7 mouse cellular contexts compared by ENCODE assay signal in the genomic region with DNA sequence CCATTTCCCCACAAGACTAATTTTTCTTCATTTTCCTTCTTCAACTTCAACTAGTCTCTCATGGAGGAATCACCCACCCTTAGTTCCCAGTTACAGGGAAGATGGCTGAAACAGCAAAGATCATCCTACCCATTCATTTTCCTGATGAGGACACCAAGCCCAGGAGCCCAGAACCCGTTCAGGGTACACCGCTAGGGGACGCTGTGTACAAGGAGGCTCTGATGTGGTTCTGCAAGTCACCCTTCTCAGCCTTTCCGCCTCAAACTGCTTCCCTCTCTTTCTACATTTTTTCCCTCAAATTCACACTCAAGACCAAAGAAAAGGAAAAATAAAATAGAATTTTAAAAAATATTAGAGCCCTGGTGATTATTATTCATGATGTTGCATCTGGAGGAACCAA. TPM values are rescaled to one million over a fixed set of nuclear protein-coding genes. Genes with fewer than 3 reads are reported as not detected.
A peak's percentile ranks its signal among the peaks of the same experiment; 100 is the strongest.
DNase-seq lines count a peak whose midpoint lies in the region; ATAC-seq and TF ChIP-seq lines count a peak whose summit lies in the region.

No protein-coding gene starts in this region.

- peak overlapping the region; percentile 74 for H3K27ac ChIP-seq in heart, adult 2 months
- H3K27ac ChIP-seq in midbrain, postnatal 0 days (ENCODE audit: low read depth, low read length): no peak overlapping the region
- H3K27ac ChIP-seq in stomach, embryonic 15.5 days: peak overlapping the region; percentile 94

- H3K9ac ChIP-seq in heart, adult 2 months (ENCODE audit: low read depth, low read length): no peak overlapping the region
- H3K9ac ChIP-seq in midbrain, postnatal 0 days (replicated peaks; ENCODE audit: low read length, poor library complexity, severe bottlenecking): no peak overlapping the region
- H3K9ac ChIP-seq in stomach, embryonic 15.5 days: no peak overlapping the region

- H3K4me2 ChIP-seq in midbrain, postnatal 0 days (ENCODE audit: low read depth, low read length, poor library complexity, severe bottlenecking): no peak overlapping the region
- peak overlapping the region; percentile 92 for H3K4me2 ChIP-seq in stomach, embryonic 15.5 days

- H3K4me1 ChIP-seq in heart, adult 2 months (ENCODE audit: control insufficient read depth, insufficient read depth, low read length): no peaks in the 10 kb centered on the region; the same call in 1 of the 2 replicates
- peaks cover 4% of the 10 kb centered on the region; the same call in 1 of the 2 replicates for H3K4me1 ChIP-seq in midbrain, postnatal 0 days (ENCODE audit: insufficient read depth, low read length)
- H3K4me1 ChIP-seq in stomach, embryonic 15.5 days: peaks cover 14% of the 10 kb centered on the region; the same call in 1 of the 2 replicates

- 0 out of 2 replicates have a peak, but pooled peaks have one; percentile 21 for TF ChIP-seq EP300 in heart, adult 2 months (IDR thresholded peaks at IDR 0.05; ENCODE audit: insufficient read depth, low read depth, low read length)

- peaks cover 4% of the 10 kb centered on the region; the same call in 1 of the 2 replicates for H3K27me3 ChIP-seq in heart, adult 2 months (ENCODE audit: control insufficient read depth, insufficient read depth, low read length)
- no peaks in the 10 kb centered on the region; the same call in 1 of the 2 replicates for H3K27me3 ChIP-seq in midbrain, postnatal 0 days (ENCODE audit: insufficient read depth, low read length)
- no peaks in the 10 kb centered on the region for H3K27me3 ChIP-seq in stomach, embryonic 15.5 days (replicated peaks)

- no peak overlapping the region for H3K4me3 ChIP-seq in heart, adult 2 months
- H3K4me3 ChIP-seq in midbrain, postnatal 0 days (ENCODE audit: low read depth, low read length): peak overlapping the region; percentile 80
- peak overlapping the region; percentile 75 for H3K4me3 ChIP-seq in stomach, embryonic 15.5 days (replicated peaks)

- H3K36me3 ChIP-seq in heart, adult 2 months (ENCODE audit: control insufficient read depth, insufficient read depth, low read length): no peaks in the 10 kb centered on the region; the same call in 1 of the 2 replicates
- H3K36me3 ChIP-seq in midbrain, postnatal 0 days (ENCODE audit: insufficient read depth, low read length): no peaks in the 10 kb centered on the region
- no peaks in the 10 kb centered on the region for H3K36me3 ChIP-seq in stomach, embryonic 15.5 days

- intact Hi-C loops in heart, adult 2 months (cut with DNase I): loop anchor here (5.0 to 10.0 kb wide), 3 partner anchors 113 to 195 kb away; no protein-coding TSS in a partner anchor

- ATAC-seq in midbrain, postnatal 0 days (ENCODE audit: low FRiP score): no peak
- no peak for ATAC-seq in stomach, embryonic 15.5 days (ENCODE audit: insufficient read depth, low FRiP score, low read depth)

- 18% methylated on average over 4 of the region's 4 CpGs for WGBS in heart, adult 2 months
- WGBS in midbrain, postnatal 0 days: 4% methylated on average over 4 of the region's 4 CpGs
- 7% methylated on average over 4 of the region's 4 CpGs for WGBS in stomach, embryonic 15.5 days

- DNase-seq in adrenal gland, postnatal 14 days: peak; percentile 91
- peak; percentile 83 for DNase-seq in embryo, embryonic 11.5 days (ENCODE audit: low read depth, low spot score)
- peak; percentile 76 to 81 for DNase-seq in heart, adult 2 months
- DNase-seq in kidney, adult 18-20 months: peak; percentile 59
- peak; percentile 75 for DNase-seq in liver
- DNase-seq in midbrain, postnatal 0 days (ENCODE audit: low spot score): peak; percentile 46

- TF ChIP-seq POLR2A in heart, adult 2 months (IDR thresholded peaks at IDR 0.05; ENCODE audit: insufficient read depth, low read depth, low read length): no peak

- H3K79me2 ChIP-seq in heart, adult 2 months (replicated peaks; ENCODE audit: control insufficient read depth, insufficient read depth, low read length): no peaks in the 10 kb centered on the region

- H3K9me3 ChIP-seq in midbrain, postnatal 0 days (ENCODE audit: low read length): no peaks in the 10 kb centered on the region
- H3K9me3 ChIP-seq in stomach, embryonic 15.5 days: no peaks in the 10 kb centered on the region

- peak; percentile 84 for TF ChIP-seq CTCF in heart, adult 2 months (IDR thresholded peaks at IDR 0.05)
- peak; percentile 74 for TF ChIP-seq CTCF in midbrain, postnatal 0 days (IDR thresholded peaks at IDR 0.05)

RNA-seq across cellular contexts. Expression of gene Lpar1, which starts 1.9 kb away (rescaled TPM):
- 15.2 and 28.7 TPM in 2 replicates for total RNA-seq in adrenal gland, postnatal 14 days (2021)
- 10 to 100 TPM in 1 of 2 experiments, 1 to 10 TPM in 1; 8.0 to 10.7 TPM for total RNA-seq in heart, adult 2 months (2021)
- polyA plus RNA-seq in heart, adult 2 months (2012; rRNA removed): 15.8 and 21.1 TPM in 2 replicates
- 17.9 and 19.1 TPM in 2 replicates for total RNA-seq in midbrain, postnatal 0 days (2014; rRNA removed)
- 28.7 and 28.8 TPM in 2 replicates for polyA plus RNA-seq in midbrain, postnatal 0 days (2015; fragmentation: Nextera tagmentation; extraction: Ambion mirVana)
- polyA plus RNA-seq in stomach, embryonic 15.5 days (2015; fragmentation: Nextera tagmentation; extraction: Ambion mirVana): 66.6 and 68.7 TPM in 2 replicates
